Mouse (Mus musculus) erythroblast, embryonic 14.5 days (primary cell): ENCODE measurements at regions not wholly inside any gene's neighbourhood (a gene's known extent, or its start where the extent isn't known, plus 50 kb on each side); places are given as distances from the start of the nearest gene placed in this dataset.

Experiments used
- GATA1 ChIP-seq: IDR thresholded peaks from 2 replicates; pipeline ENCODE4 v1.6.1; 2012; ENCODE audit warnings: low read length, inconsistent platforms, mixed read lengths
- TAL1 ChIP-seq: IDR thresholded peaks from 3 replicates; pipeline ENCODE4 v1.6.1; 2012; ENCODE audit warnings: low read length, inconsistent platforms, mixed read lengths

DNA sequence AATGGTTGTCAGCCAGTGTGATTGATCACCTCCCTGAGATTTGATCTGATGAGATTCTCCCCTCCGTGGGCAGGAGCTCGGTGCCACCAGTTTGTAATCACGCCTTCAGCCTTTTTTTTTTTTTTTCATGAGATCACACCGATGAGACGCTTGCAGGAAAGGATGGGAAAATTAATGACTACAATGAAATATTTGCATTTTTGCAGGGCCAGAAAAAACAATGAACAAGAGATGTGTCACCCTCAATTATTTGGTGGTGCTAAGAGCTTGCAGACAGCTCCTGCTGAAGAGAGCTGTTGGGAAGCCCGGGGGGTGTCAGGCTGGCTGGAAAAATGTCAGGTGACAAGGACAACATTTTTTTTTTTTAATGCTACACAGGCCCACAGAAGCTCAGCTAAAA is 227.6 kb upstream of the Irx3 start:
- TF ChIP-seq TAL1 (no peak), GATA1 (no peak)
